Mouse (Mus musculus): ENCODE data around the gene Dram1. TPM values are rescaled to one million over a fixed set of nuclear protein-coding genes. Genes with fewer than 3 reads are reported as not detected.

Dram1 gene
- polyA plus RNA-seq, 1 experiment: 76.0 TPM

DNA sequence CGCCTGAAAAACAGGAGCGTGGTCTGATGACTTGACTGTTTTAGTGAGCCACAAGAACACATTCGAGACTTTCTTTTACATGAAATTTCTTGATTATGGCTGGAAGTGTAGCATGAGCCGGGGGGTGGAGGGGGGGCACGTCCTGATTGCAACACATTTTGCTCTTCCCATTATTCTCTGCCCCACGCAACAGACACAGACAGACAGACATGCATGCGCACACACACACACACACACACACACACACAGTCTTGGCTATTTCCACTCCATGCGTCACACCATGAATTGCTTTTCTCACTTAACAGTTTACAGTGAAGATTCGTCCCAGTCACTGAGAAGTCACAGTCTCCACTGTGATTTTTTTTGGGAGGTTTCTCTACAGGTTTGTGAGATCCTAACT lies 38.2 kb downstream of the Dram1 start:
- Histone ChIP-seq H3K4me1 (ENCODE audit: control insufficient read depth, insufficient read depth, low read length) (peaks cover 26% of the 10 kb centered on the region), H3K27ac (ENCODE audit: insufficient read depth, low read depth, low read length) (no peak overlapping the region), H3K4me3 (ENCODE audit: insufficient read depth, low read length) (no peak overlapping the region)
- TF ChIP-seq CTCF (IDR thresholded peaks at IDR 0.05; ENCODE audit: low read depth, low read length) (no peak), POLR2A (IDR thresholded peaks at IDR 0.05; ENCODE audit: borderline replicate concordance, low read depth, low read length) (no peak)

DNA sequence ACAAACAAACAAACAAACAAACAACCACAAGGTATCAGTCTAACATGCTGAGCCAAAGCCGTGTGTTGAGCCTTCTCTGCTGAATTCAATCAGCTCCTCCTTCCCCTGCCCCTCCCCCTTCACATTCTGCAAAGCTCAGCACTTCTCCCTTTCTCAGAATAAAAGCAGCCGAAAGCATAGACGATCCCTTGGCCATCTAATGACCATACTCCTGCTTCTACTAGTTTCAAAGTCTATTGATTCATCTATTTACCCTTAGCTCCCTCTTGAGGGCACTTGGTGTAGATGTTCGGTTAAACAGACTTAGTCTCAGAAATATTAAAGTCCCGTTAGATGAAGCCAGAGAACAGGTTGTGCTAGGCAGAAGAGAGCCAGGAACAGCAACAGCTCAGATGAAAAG lies 48.2 kb downstream of the Dram1 start:
- no peak overlapping the region for H3K4me3 ChIP-seq (ENCODE audit: insufficient read depth, low read length)
- H3K4me1 ChIP-seq (ENCODE audit: control insufficient read depth, insufficient read depth, low read length): peaks cover 38% of the 10 kb centered on the region
- TF ChIP-seq CTCF (IDR thresholded peaks at IDR 0.05; ENCODE audit: low read depth, low read length) (no peak), POLR2A (IDR thresholded peaks at IDR 0.05; ENCODE audit: borderline replicate concordance, low read depth, low read length) (no peak)
- H3K27ac ChIP-seq (ENCODE audit: insufficient read depth, low read depth, low read length): no peak overlapping the region

DNA sequence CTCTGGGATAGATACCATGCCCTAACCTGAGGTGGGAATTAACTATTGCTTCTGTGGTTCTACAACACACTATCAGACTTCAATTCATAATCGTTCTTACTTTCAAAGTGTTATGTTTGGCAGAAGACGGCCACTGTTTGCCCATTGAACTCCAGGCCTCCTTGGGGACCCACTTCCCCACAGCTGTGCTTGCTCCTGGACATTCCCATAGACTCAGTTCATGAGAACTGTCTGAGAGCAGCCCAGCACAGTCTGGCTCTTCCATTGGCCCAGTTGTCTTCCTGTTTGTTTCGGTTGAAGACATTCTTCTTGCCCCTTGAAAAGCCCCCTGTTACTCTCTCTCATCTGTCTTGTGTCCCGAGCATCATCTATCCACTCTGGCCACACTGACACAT lies 50.8 kb downstream of the Dram1 start:
- Histone ChIP-seq H3K27ac (ENCODE audit: insufficient read depth, low read depth, low read length) (no peak overlapping the region), H3K4me3 (ENCODE audit: insufficient read depth, low read length) (no peak overlapping the region), H3K4me1 (ENCODE audit: control insufficient read depth, insufficient read depth, low read length) (peaks cover 19% of the 10 kb centered on the region)
- no peak for TF ChIP-seq POLR2A (IDR thresholded peaks at IDR 0.05; ENCODE audit: borderline replicate concordance, low read depth, low read length)
- no peak for TF ChIP-seq CTCF (IDR thresholded peaks at IDR 0.05; ENCODE audit: low read depth, low read length)

DNA sequence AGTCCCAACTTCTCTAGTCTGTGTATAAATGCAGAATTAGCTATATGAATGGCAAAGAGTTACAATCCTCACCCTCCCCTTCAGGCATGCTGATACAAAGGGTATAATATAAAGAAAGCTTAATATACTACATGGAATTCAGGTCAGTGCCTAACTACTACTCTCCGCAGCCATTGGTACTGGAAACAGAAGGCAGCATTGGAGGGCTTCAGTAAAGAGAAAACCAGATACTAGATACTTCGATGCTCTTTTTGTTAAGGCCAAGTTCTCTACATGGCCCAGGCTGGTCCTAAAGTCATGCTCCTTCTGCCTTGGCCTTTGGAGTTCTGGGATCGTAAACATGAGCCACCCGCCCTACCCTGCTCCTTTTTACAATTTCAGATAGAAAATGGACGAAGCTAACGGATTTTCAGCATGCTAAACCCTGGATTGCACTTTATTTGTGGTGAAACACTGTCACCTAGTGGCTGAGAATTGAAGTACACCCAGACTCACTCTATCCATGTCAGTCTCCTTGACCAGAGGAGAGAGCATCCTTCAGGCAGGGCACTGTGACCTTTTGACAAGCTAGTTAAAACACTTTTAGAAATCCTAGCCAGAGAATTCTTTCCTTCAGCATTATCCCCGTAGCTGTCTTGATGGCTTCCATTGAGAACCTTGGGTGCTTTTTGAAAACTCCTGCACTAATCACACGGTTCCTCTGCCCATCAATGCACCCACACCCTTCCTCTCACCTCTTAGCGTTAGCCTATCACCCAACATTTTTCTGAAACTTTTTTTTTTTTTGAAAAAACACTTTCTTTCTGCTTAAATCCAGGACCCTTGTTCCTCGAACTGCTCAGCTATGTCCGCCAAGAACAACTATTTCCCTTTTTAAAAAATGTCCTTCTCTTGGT lies 51.5 kb downstream of the Dram1 start:
- TF ChIP-seq POLR2A (IDR thresholded peaks at IDR 0.05; ENCODE audit: borderline replicate concordance, low read depth, low read length) (no peak), CTCF (IDR thresholded peaks at IDR 0.05; ENCODE audit: low read depth, low read length) (peak; percentile 46; the same call in 1 of the 2 replicates)
- H3K4me3 ChIP-seq (ENCODE audit: insufficient read depth, low read length): no peak overlapping the region
- H3K4me1 ChIP-seq (ENCODE audit: control insufficient read depth, insufficient read depth, low read length): peaks cover 15% of the 10 kb centered on the region
- H3K27ac ChIP-seq (ENCODE audit: insufficient read depth, low read depth, low read length): no peak overlapping the region

DNA sequence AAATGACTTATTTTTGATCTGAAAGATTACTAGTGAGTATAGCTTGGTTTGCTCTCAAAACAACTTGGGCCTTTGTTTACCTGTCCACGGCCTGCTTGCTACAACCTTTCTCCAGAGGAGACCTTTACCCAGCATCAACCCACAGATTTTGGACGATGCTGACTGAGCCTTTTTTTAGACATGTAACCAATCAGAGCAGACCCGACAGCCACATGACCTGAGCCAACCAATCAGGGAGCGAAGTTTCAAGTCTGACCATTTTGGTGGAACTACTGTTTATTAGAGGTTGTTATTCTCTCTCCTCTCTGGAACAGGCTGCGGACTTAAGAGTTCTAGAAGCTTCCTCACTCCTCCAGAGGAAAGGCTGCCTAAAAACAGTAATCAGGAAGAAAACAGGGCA lies 57.1 kb downstream of the Dram1 start:
- Histone ChIP-seq H3K4me3 (ENCODE audit: insufficient read depth, low read length) (no peak overlapping the region), H3K4me1 (ENCODE audit: control insufficient read depth, insufficient read depth, low read length) (peaks cover 13% of the 10 kb centered on the region), H3K27ac (ENCODE audit: insufficient read depth, low read depth, low read length) (no peak overlapping the region)
- TF ChIP-seq CTCF (IDR thresholded peaks at IDR 0.05; ENCODE audit: low read depth, low read length) (no peak), POLR2A (IDR thresholded peaks at IDR 0.05; ENCODE audit: borderline replicate concordance, low read depth, low read length) (no peak)

DNA sequence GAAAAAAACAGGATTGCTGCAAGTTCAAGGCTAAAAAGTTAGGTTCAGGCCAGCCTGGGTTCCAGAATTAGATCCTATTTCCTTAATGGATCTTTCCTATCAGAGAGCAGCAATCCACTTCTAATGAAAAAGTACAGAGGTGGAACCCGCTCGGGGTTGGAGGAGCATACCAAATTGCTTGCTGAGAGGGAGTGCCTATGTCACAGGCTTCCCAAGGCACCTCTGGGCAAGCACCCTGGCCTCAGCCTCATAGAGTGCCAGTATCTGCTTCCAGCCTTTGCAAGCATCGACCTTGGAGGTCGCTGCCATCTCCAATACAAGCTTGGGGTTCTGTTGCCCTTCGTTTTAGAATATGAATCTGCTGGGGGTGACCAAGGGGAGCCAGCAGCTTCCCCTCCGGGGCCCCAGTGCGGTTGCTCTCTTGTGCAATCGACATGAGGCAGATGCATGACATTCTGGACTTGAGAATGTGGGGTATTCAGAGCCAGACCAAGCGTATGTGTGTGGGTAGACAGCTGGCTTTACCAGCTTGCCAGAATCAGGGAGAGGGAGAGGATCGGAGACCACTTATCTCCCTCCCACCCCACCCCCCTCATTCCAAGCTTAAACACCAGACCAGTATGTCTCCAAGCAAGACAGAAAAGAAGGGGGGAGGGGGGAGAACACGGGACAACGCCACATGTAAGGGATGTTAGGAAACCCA lies 58.0 kb downstream of the Dram1 start:
- Histone ChIP-seq H3K4me1 (ENCODE audit: control insufficient read depth, insufficient read depth, low read length) (peaks cover 13% of the 10 kb centered on the region), H3K27ac (ENCODE audit: insufficient read depth, low read depth, low read length) (no peak overlapping the region), H3K4me3 (ENCODE audit: insufficient read depth, low read length) (no peak overlapping the region)
- no peak for TF ChIP-seq CTCF (IDR thresholded peaks at IDR 0.05; ENCODE audit: low read depth, low read length)
- no peak for TF ChIP-seq POLR2A (IDR thresholded peaks at IDR 0.05; ENCODE audit: borderline replicate concordance, low read depth, low read length)

DNA sequence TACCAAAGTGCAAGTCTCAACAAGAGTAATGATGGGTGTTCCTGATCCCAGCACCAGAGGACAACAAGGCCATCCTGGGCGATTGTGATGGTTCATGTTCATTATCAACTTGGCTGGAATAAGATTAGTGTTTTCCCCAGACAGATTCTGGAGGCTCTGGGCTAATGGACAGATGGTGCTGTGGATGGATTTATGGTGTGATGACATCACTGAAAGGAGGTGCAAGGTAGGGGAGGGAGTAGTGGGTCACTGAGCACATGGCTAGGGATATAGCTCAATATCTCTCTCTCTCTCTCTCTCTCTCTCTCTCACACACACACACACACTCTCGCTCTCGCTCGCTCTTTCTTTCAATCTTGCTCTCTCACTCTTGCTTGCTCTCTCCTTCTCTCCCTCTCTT lies 60.7 kb downstream of the Dram1 start:
- Histone ChIP-seq H3K4me1 (ENCODE audit: control insufficient read depth, insufficient read depth, low read length) (peaks cover 13% of the 10 kb centered on the region), H3K27ac (ENCODE audit: insufficient read depth, low read depth, low read length) (no peak overlapping the region), H3K4me3 (ENCODE audit: insufficient read depth, low read length) (no peak overlapping the region)
- TF ChIP-seq CTCF (IDR thresholded peaks at IDR 0.05; ENCODE audit: low read depth, low read length): no peak
- TF ChIP-seq POLR2A (IDR thresholded peaks at IDR 0.05; ENCODE audit: borderline replicate concordance, low read depth, low read length): no peak

DNA sequence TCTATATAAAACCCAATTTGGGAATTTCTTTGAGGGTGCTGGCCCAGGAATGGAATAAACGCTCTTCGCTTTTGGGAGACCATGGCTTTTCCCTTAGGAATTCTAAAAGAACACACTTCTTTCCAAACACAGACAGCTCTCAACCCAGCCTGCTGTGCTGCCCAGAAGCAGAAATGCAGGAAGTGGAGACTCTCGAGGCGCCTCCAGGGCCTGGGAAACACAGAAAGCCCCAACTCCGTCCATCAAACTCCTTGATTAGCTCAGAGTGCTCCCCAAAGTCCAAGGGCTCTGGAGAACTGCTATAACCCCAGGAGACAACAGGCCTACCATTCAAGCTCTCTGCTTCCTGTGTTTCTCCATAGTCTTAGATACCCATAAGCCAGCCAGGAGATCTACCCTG lies 61.7 kb downstream of the Dram1 start:
- peaks cover 13% of the 10 kb centered on the region for H3K4me1 ChIP-seq (ENCODE audit: control insufficient read depth, insufficient read depth, low read length)
- H3K4me3 ChIP-seq (ENCODE audit: insufficient read depth, low read length): no peak overlapping the region
- H3K27ac ChIP-seq (ENCODE audit: insufficient read depth, low read depth, low read length): no peak overlapping the region
- TF ChIP-seq CTCF (IDR thresholded peaks at IDR 0.05; ENCODE audit: low read depth, low read length): no peak
- TF ChIP-seq POLR2A (IDR thresholded peaks at IDR 0.05; ENCODE audit: borderline replicate concordance, low read depth, low read length): no peak

DNA sequence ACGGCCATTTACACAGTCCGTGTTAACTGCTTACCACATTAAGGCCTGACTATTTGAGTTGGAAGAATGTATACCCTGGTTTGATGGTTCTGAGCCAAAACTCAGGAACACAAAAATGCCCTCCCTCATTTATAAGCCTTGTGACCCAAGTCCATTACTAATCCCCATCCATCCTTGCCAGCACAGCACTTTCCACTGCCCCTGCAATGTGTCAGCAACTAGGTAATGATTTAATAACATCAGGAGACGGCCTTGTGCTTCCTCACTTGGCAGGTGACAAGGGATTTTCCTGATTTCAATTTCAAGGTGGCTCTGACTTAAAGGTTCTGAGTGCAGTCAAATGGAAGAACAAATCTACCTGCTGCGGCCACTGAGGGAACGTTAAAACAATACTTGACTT lies 64.0 kb downstream of the Dram1 start:
- Histone ChIP-seq H3K4me3 (ENCODE audit: insufficient read depth, low read length) (no peak overlapping the region), H3K4me1 (ENCODE audit: control insufficient read depth, insufficient read depth, low read length) (no peaks in the 10 kb centered on the region), H3K27ac (ENCODE audit: insufficient read depth, low read depth, low read length) (no peak overlapping the region)
- TF ChIP-seq CTCF (IDR thresholded peaks at IDR 0.05; ENCODE audit: low read depth, low read length): no peak

DNA sequence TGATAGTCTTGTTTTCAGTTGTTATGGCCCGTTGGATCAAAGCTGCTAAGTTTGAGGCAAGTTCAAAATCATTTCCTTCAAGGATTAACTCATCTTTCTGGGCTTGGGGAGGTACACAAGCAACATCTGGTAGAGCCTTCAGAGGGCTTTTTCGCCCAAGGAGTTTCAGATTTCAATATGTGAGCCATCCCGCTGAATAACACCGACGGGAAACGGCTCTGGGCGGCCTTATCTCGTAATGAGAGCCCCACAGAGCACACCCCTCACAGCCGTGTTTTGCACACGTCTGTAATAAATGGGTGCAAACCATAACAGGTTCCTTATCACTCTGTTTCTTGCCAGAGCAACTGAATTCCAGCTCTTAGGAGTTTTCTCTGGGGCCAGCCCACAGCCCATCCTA lies 69.0 kb downstream of the Dram1 start:
- no peak overlapping the region for H3K4me3 ChIP-seq (ENCODE audit: insufficient read depth, low read length)
- no peak overlapping the region for H3K27ac ChIP-seq (ENCODE audit: insufficient read depth, low read depth, low read length)
- H3K4me1 ChIP-seq (ENCODE audit: control insufficient read depth, insufficient read depth, low read length): no peaks in the 10 kb centered on the region
- TF ChIP-seq CTCF (IDR thresholded peaks at IDR 0.05; ENCODE audit: low read depth, low read length) (no peak), POLR2A (IDR thresholded peaks at IDR 0.05; ENCODE audit: borderline replicate concordance, low read depth, low read length) (no peak)
